ENCODE assay signal across 8 mouse cellular contexts in genomic region chr4:136282621-136283480, GRCm38 (mm10). TPM values are rescaled to one million over a fixed set of nuclear protein-coding genes. Genes with fewer than 3 reads are reported as not detected.
DNase-seq lines count a peak whose midpoint lies in the region; ATAC-seq and TF ChIP-seq lines count a peak whose summit lies in the region.

No protein-coding gene starts in this region.

- H3K4me1 ChIP-seq in cortical plate, adult 2 months (ENCODE audit: control insufficient read depth, insufficient read depth, low read length), result peaks cover 7% of the 10 kb centered on the region
- H3K4me1 ChIP-seq in forebrain, embryonic 12.5 days, result peaks cover 45% of the 10 kb centered on the region
- peaks cover 30% of the 10 kb centered on the region for H3K4me1 ChIP-seq in hindbrain, embryonic 14.5 days (replicated peaks; ENCODE audit: control insufficient read depth, insufficient read depth, low read length)
- H3K4me1 ChIP-seq in lung, embryonic 16.5 days (replicated peaks; ENCODE audit: control insufficient read depth, insufficient read depth, low read length), result peaks cover 35% of the 10 kb centered on the region

- H3K9ac ChIP-seq in forebrain, embryonic 12.5 days, result peak overlapping the region; percentile 49
- no peak overlapping the region for H3K9ac ChIP-seq in hindbrain, embryonic 14.5 days
- peak overlapping the region; percentile 64 for H3K9ac ChIP-seq in lung, embryonic 16.5 days (ENCODE audit: low read length)

- DNase-seq in hindbrain, embryonic 14.5 days (ENCODE audit: low spot score), result no peak
- no peak for DNase-seq in B cell, adult 2 months
- no peak for DNase-seq in adrenal gland, adult 8-10 months
- no peak for DNase-seq in ovary, postnatal 14 days (ENCODE audit: low spot score)

- no peak for TF ChIP-seq POLR2A in cortical plate, adult 2 months (IDR thresholded peaks at IDR 0.05; ENCODE audit: extremely low read depth, insufficient read depth, low read length)

- peak overlapping the region; percentile 39 for H3K4me2 ChIP-seq in forebrain, embryonic 12.5 days
- H3K4me2 ChIP-seq in hindbrain, embryonic 14.5 days (replicated peaks), result no peak overlapping the region
- peak overlapping the region; percentile 35 for H3K4me2 ChIP-seq in lung, embryonic 16.5 days (ENCODE audit: low read depth, low read length)

- peak overlapping the region; percentile 85; the same call in 1 of the 2 replicates for H3K27ac ChIP-seq in cortical plate, adult 2 months (ENCODE audit: insufficient read depth, low read length)
- peak overlapping the region; percentile 94 for H3K27ac ChIP-seq in forebrain, embryonic 12.5 days
- H3K27ac ChIP-seq in hindbrain, embryonic 14.5 days, result peak overlapping the region; percentile 90; the same call in 1 of the 2 replicates
- H3K27ac ChIP-seq in lung, embryonic 16.5 days (ENCODE audit: low read length), result peak overlapping the region; percentile 99

- TF ChIP-seq CTCF in cortical plate, adult 2 months (IDR thresholded peaks at IDR 0.05; ENCODE audit: extremely low read depth, insufficient read depth, low read length), result no peak

- H3K27me3 ChIP-seq in forebrain, embryonic 12.5 days, result no peaks in the 10 kb centered on the region
- no peaks in the 10 kb centered on the region for H3K27me3 ChIP-seq in hindbrain, embryonic 14.5 days (ENCODE audit: control insufficient read depth, insufficient read depth, low read length)
- H3K27me3 ChIP-seq in lung, embryonic 16.5 days (ENCODE audit: control insufficient read depth, insufficient read depth, low read depth, low read length), result no peaks in the 10 kb centered on the region

- no peak overlapping the region for H3K4me3 ChIP-seq in cortical plate, adult 2 months (ENCODE audit: insufficient read depth, low read length)
- H3K4me3 ChIP-seq in forebrain, embryonic 12.5 days (replicated peaks), result no peak overlapping the region
- H3K4me3 ChIP-seq in hindbrain, embryonic 14.5 days (replicated peaks; ENCODE audit: low read length), result no peak overlapping the region
- H3K4me3 ChIP-seq in lung, embryonic 16.5 days (ENCODE audit: low read length), result no peak overlapping the region; the same call in 1 of the 2 replicates

- ATAC-seq in forebrain, embryonic 12.5 days (ENCODE audit: low FRiP score), result no peak
- ATAC-seq in hindbrain, embryonic 14.5 days (ENCODE audit: low FRiP score), result no peak
- no peak for ATAC-seq in lung, embryonic 16.5 days (ENCODE audit: low read depth)
- ATAC-seq in cerebellum, adult (ENCODE audit: insufficient number of reproducible peaks, low FRiP score, low TSS enrichment), result no peak

- H3K36me3 ChIP-seq in forebrain, embryonic 12.5 days (replicated peaks), result peaks cover 8% of the 10 kb centered on the region
- H3K36me3 ChIP-seq in hindbrain, embryonic 14.5 days (replicated peaks; ENCODE audit: control insufficient read depth, insufficient read depth), result peaks cover 6% of the 10 kb centered on the region; the same call in 1 of the 2 replicates
- H3K36me3 ChIP-seq in lung, embryonic 16.5 days (ENCODE audit: control insufficient read depth, insufficient read depth, low read length), result peaks cover 5% of the 10 kb centered on the region

- 6% methylated on average over 10 of the region's 10 CpGs for WGBS in forebrain, embryonic 12.5 days
- WGBS in hindbrain, embryonic 14.5 days, result 17% methylated on average over 10 of the region's 10 CpGs
- WGBS in lung, embryonic 16.5 days, result 29% methylated on average over 10 of the region's 10 CpGs

- no peaks in the 10 kb centered on the region for H3K9me3 ChIP-seq in forebrain, embryonic 12.5 days
- H3K9me3 ChIP-seq in hindbrain, embryonic 14.5 days (ENCODE audit: control insufficient read depth, low read length), result no peaks in the 10 kb centered on the region
- no peaks in the 10 kb centered on the region for H3K9me3 ChIP-seq in lung, embryonic 16.5 days (ENCODE audit: control insufficient read depth, low read length)

RNA-seq across cellular contexts. Expression of gene Zfp46, which starts 1.6 kb away (rescaled TPM):
- 61.6 and 72.2 TPM in 2 replicates for polyA plus RNA-seq in cortical plate, adult 2 months (2012; rRNA removed)
- 25.8 and 38.1 TPM in 2 replicates for polyA plus RNA-seq in forebrain, embryonic 12.5 days (2016; fragmentation: Nextera tagmentation; extraction: Ambion mirVana)
- 39.8 and 48.8 TPM in 2 replicates for polyA plus RNA-seq in hindbrain, embryonic 14.5 days (2014; fragmentation: Nextera tagmentation; extraction: Ambion mirVana)
- 27.6 and 28.1 TPM in 2 replicates for polyA plus RNA-seq in lung, embryonic 16.5 days (2015; fragmentation: Nextera tagmentation; extraction: Ambion mirVana)
- 10 to 100 TPM; 16.2 to 20.8 (median 18.1) TPM for total RNA-seq in adrenal gland, adult 8-10 months (2022)

RNA-seq across cellular contexts. Expression of gene Hnrnpr, which starts 27.9 kb away (rescaled TPM):
- polyA plus RNA-seq in cortical plate, adult 2 months (2012; rRNA removed), result 59.9 and 60.2 TPM in 2 replicates
- 256 and 266 TPM in 2 replicates for polyA plus RNA-seq in forebrain, embryonic 12.5 days (2016; fragmentation: Nextera tagmentation; extraction: Ambion mirVana)
- polyA plus RNA-seq in hindbrain, embryonic 14.5 days (2014; fragmentation: Nextera tagmentation; extraction: Ambion mirVana), result 155 and 177 TPM in 2 replicates
- polyA plus RNA-seq in lung, embryonic 16.5 days (2015; fragmentation: Nextera tagmentation; extraction: Ambion mirVana), result 146 and 158 TPM in 2 replicates
- total RNA-seq in adrenal gland, adult 8-10 months (2022), result 10 to 100 TPM; 71.9 to 94.0 (median 83.8) TPM

RNA-seq across cellular contexts. Expression of gene Tcea3, which starts 35.3 kb away (rescaled TPM):
- polyA plus RNA-seq in cortical plate, adult 2 months (2012; rRNA removed), result 0.53 and 0.92 TPM in 2 replicates
- polyA plus RNA-seq in forebrain, embryonic 12.5 days (2016; fragmentation: Nextera tagmentation; extraction: Ambion mirVana), result 1.6 and 1.9 TPM in 2 replicates
- 1.2 and 2.0 TPM in 2 replicates for polyA plus RNA-seq in hindbrain, embryonic 14.5 days (2014; fragmentation: Nextera tagmentation; extraction: Ambion mirVana)
- polyA plus RNA-seq in lung, embryonic 16.5 days (2015; fragmentation: Nextera tagmentation; extraction: Ambion mirVana), result 20.3 and 22.9 TPM in 2 replicates
- 1 to 10 TPM; 1.7 to 2.2 (median 1.9) TPM for total RNA-seq in adrenal gland, adult 8-10 months (2022)
